ENCODE assay signal across 8 mouse cellular contexts in genomic region chr2:162814205-162814604, GRCm38 (mm10).
DNase-seq lines count a peak whose midpoint lies in the region; ATAC-seq and TF ChIP-seq lines count a peak whose summit lies in the region.

No protein-coding gene starts in this region.

- H3K4me1 ChIP-seq in forebrain, embryonic 11.5 days (replicated peaks; ENCODE audit: control insufficient read depth, insufficient read depth, low read length) = no peaks in the 10 kb centered on the region
- no peaks in the 10 kb centered on the region for H3K4me1 ChIP-seq in forebrain, embryonic 15.5 days
- H3K4me1 ChIP-seq in midbrain, postnatal 0 days (ENCODE audit: insufficient read depth, low read length) = no peaks in the 10 kb centered on the region
- H3K4me1 ChIP-seq in midbrain, embryonic 16.5 days (ENCODE audit: control insufficient read depth, insufficient read depth, low read length) = no peaks in the 10 kb centered on the region

- peak; percentile 54 for DNase-seq in forebrain, embryonic 11.5 days (ENCODE audit: low spot score)
- peak; percentile 47 for DNase-seq in midbrain, postnatal 0 days (ENCODE audit: low spot score)
- DNase-seq in embryo, embryonic 9.5 days (ENCODE audit: extremely low spot score) = peak; percentile 9
- no peak for DNase-seq in lung, postnatal 14 days
- DNase-seq in heart, postnatal 36 days = no peak

- no peak overlapping the region for H3K4me3 ChIP-seq in forebrain, embryonic 11.5 days (ENCODE audit: low read depth, low read length)
- no peak overlapping the region for H3K4me3 ChIP-seq in forebrain, embryonic 15.5 days
- H3K4me3 ChIP-seq in midbrain, postnatal 0 days (ENCODE audit: low read depth, low read length) = no peak overlapping the region
- H3K4me3 ChIP-seq in midbrain, embryonic 16.5 days (ENCODE audit: low read depth, low read length) = no peak overlapping the region

- H3K9ac ChIP-seq in forebrain, embryonic 11.5 days (ENCODE audit: low read length) = no peak overlapping the region
- H3K9ac ChIP-seq in forebrain, embryonic 15.5 days (replicated peaks) = no peak overlapping the region
- no peak overlapping the region for H3K9ac ChIP-seq in midbrain, postnatal 0 days (replicated peaks; ENCODE audit: low read length, poor library complexity, severe bottlenecking)
- H3K9ac ChIP-seq in midbrain, embryonic 16.5 days (ENCODE audit: low read depth, low read length) = no peak overlapping the region

- H3K36me3 ChIP-seq in forebrain, embryonic 11.5 days (ENCODE audit: control insufficient read depth, insufficient read depth, low read length) = no peaks in the 10 kb centered on the region
- no peaks in the 10 kb centered on the region for H3K36me3 ChIP-seq in forebrain, embryonic 15.5 days
- no peaks in the 10 kb centered on the region for H3K36me3 ChIP-seq in midbrain, postnatal 0 days (ENCODE audit: insufficient read depth, low read length)
- H3K36me3 ChIP-seq in midbrain, embryonic 16.5 days (ENCODE audit: control insufficient read depth, insufficient read depth, low read length) = no peaks in the 10 kb centered on the region

- WGBS in forebrain, embryonic 11.5 days = 38% methylated on average over 2 of the region's 2 CpGs
- WGBS in forebrain, embryonic 15.5 days = 40% methylated on average over 2 of the region's 2 CpGs
- 46% methylated on average over 2 of the region's 2 CpGs for WGBS in midbrain, postnatal 0 days
- WGBS in midbrain, embryonic 16.5 days = 55% methylated on average over 2 of the region's 2 CpGs

- H3K27ac ChIP-seq in forebrain, embryonic 11.5 days (ENCODE audit: low read depth, low read length) = no peak overlapping the region
- no peak overlapping the region for H3K27ac ChIP-seq in forebrain, embryonic 15.5 days (replicated peaks)
- H3K27ac ChIP-seq in midbrain, postnatal 0 days (ENCODE audit: low read depth, low read length) = no peak overlapping the region
- H3K27ac ChIP-seq in midbrain, embryonic 16.5 days (ENCODE audit: low read length) = no peak overlapping the region

- ATAC-seq in forebrain, embryonic 11.5 days (replicated peaks; ENCODE audit: low FRiP score) = peak; percentile 42; the same call in 1 of the 2 replicates
- no peak for ATAC-seq in forebrain, embryonic 15.5 days (replicated peaks)
- ATAC-seq in midbrain, postnatal 0 days (ENCODE audit: low FRiP score) = no peak
- no peak for ATAC-seq in midbrain, embryonic 16.5 days
- ATAC-seq in megakaryocyte progenitor cell, adult 5-6 weeks (replicated peaks; ENCODE audit: poor library complexity) = peak; percentile 57; the same call in 1 of the 2 replicates

- no peaks in the 10 kb centered on the region for H3K9me3 ChIP-seq in forebrain, embryonic 11.5 days (ENCODE audit: control insufficient read depth, low read length)
- H3K9me3 ChIP-seq in forebrain, embryonic 15.5 days = no peaks in the 10 kb centered on the region
- no peaks in the 10 kb centered on the region for H3K9me3 ChIP-seq in midbrain, postnatal 0 days (ENCODE audit: low read length)
- H3K9me3 ChIP-seq in midbrain, embryonic 16.5 days (replicated peaks; ENCODE audit: control insufficient read depth, low read length, poor library complexity, severe bottlenecking) = no peaks in the 10 kb centered on the region

- H3K27me3 ChIP-seq in forebrain, embryonic 11.5 days (ENCODE audit: control insufficient read depth, insufficient read depth, low read length) = no peaks in the 10 kb centered on the region
- no peaks in the 10 kb centered on the region for H3K27me3 ChIP-seq in forebrain, embryonic 15.5 days
- H3K27me3 ChIP-seq in midbrain, postnatal 0 days (ENCODE audit: insufficient read depth, low read length) = no peaks in the 10 kb centered on the region
- no peaks in the 10 kb centered on the region for H3K27me3 ChIP-seq in midbrain, embryonic 16.5 days (ENCODE audit: control insufficient read depth, insufficient read depth, low read depth, low read length)

- intact Hi-C loops in heart, postnatal 36 days (cut with DNase I) = no loop called here

- H3K4me2 ChIP-seq in forebrain, embryonic 11.5 days (ENCODE audit: low read depth, low read length, severe bottlenecking) = no peak overlapping the region
- H3K4me2 ChIP-seq in forebrain, embryonic 15.5 days (replicated peaks) = no peak overlapping the region
- no peak overlapping the region for H3K4me2 ChIP-seq in midbrain, postnatal 0 days (ENCODE audit: low read depth, low read length, poor library complexity, severe bottlenecking)
- H3K4me2 ChIP-seq in midbrain, embryonic 16.5 days (ENCODE audit: low read length) = no peak overlapping the region

- peak; percentile 50 for TF ChIP-seq CTCF in midbrain, postnatal 0 days (IDR thresholded peaks at IDR 0.05)

Comparison
In these comparisons a context has a peak if more than half of its experiments do, and no peak if none do; other contexts are left out.
1. ATAC-seq: peak in forebrain, embryonic 11.5 days (single experiment) and megakaryocyte progenitor cell, adult 5-6 weeks (single experiment); none in forebrain, embryonic 15.5 days (single experiment), midbrain, postnatal 0 days (single experiment) and midbrain, embryonic 16.5 days (single experiment).
2. DNase-seq: peak in forebrain, embryonic 11.5 days (single experiment), midbrain, postnatal 0 days (single experiment) and embryo, embryonic 9.5 days (single experiment); none in lung, postnatal 14 days (single experiment) and heart, postnatal 36 days (0 of 2).